Mouse (Mus musculus) lung, postnatal 14 days (tissue): ENCODE measurements around the gene Atg4c.

Experiments used
- DNase-seq: peaks from one replicate; pipeline ENCODE4 v3.0.0; 2021

Gene Atg4c

DNA sequence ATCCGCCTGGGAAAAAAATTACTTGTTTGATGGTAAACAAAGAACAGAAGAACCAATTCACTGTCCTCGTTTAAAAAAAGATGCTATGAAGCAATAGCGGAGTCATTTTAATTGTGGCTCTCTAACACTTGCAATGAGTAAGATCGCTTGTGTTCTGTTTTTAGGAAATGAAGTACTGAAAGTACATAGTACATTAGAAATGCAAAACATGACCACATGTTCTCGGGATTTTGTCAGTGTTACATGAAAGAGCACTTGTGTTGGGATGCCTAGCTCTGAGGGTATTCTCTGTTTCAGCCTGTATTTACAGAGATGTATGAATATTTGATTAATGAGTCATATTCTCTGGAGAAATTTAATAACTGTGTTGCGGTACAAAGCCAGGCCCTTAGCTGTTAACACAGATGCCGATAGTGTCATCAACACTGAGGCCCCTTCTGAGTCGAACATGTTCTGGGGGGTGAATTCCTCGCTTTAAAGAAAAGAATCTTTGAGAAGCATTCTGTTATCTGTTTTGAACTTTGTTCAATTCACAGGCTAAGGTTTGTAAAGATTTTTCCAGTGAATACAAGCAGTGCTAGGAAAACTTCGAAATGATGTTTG is 73.2 kb downstream of the Atg4c start:
- DNase-seq = no peak

DNA sequence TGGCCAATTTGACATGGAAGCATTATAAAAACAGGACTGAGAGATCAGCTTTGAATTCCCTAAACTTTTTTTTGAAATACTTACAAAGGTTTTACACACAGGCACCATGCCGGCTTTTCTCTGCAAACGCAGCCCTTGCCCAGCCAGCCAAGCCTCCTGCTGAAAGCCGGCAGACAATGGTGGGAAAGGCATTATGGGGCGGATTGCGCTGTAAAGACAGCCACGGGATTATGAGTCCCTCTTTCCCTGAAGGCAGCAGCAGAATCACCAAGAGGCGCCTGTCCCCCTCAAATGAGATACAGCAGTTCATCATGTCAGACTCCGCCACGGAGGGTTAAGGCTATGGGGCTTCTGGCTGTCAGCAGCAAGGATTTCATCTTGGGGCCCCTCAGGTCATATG is 79.1 kb downstream of the Atg4c start:
- no peak for DNase-seq

DNA sequence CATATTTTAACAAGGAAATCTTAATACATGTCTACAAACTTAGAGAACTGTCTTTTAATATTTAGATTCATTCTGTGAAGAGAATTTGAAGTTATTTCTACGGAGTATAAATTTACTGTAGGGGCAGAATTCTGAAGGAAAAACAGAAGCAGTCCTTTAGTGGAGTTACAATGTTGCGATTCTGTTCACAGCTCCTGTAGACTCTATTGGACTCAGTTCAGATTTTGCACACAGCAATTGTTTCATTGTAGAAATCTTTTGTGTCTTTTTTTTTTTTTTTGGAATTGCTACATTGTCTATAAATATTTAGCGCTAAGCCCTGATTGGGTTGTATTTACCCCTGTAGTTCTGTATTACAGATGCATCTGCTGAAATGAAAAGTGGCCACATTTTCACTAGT is 79.7 kb downstream of the Atg4c start:
- no peak for DNase-seq

DNA sequence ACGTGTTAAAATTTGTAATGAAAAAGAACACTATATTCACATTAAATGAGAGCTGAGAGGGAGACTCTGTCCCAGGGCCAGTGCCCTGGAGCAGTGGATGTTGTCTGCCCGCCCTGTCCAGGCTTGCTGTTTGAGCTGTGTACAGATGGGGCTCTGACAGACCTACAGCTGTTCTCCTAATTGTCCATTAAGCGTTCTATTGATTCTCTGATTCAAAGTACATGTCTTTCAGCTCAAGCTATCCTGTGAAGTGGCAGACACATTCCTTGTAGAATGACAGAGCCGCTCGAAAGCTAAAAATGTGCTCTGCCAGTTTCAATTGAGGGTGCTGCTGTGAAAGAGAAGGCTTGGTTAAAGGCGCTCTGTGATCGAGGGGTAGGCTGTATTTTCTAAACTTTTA is 80.2 kb downstream of the Atg4c start:
- DNase-seq = no peak

DNA sequence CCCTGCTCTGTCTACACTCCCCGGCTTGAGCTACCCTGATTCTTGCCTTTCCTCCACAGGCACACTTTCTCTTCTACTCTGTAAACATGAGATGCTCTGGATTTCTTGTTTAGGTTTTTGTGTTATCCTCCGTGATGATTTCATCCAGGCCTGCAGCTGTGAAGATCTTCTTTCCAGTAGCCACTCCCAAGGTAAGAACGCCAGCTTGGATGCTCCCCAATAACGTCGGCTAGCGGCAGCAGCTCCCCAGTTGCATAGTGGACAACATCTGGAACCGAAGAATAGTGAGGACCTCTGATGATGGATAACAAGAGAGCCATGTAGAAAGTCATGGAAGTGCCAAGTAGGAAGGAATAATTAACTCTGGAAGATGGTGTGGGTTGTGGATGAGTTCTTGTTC is 85.1 kb downstream of the Atg4c start:
- DNase-seq = no peak

DNA sequence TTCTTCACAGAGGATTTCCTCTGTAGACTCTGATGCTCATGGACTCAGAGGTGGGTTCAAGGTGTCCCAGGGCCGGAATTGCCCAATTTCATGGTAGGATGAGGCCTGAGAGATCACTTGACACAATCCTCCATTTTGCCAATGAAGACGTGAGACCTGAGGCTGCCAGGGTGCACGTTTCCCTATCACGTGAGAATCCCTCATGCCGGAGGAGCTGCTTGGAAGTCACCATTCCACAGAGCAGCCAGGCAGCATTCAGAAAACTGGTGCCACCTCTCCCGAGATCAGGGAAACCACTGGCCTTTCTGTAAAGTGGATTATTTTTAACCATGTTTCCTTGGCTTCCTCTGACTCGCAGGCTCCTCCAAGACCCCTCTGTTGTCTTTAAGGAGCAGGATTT is 88.0 kb downstream of the Atg4c start:
- DNase-seq = no peak

DNA sequence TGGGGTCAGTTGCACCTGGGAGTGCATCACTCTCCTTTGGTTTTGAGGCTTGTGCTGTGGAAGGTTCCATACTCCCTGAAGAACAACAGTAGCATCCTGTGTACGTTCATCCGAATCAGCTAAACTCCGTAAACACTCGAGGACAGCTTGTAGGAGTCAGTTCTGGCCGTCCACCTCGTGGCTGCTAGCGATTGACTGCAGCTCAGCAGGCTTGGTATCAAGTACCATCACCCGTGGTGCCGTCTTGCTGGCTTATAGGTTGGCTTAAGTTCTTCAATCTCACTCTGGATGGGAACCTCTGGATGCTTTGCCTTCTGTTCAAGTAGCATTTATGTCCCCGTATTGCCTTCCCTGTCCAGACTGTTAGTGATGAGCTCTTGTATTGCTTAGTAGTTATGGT is 95.6 kb downstream of the Atg4c start:
- DNase-seq = no peak

DNA sequence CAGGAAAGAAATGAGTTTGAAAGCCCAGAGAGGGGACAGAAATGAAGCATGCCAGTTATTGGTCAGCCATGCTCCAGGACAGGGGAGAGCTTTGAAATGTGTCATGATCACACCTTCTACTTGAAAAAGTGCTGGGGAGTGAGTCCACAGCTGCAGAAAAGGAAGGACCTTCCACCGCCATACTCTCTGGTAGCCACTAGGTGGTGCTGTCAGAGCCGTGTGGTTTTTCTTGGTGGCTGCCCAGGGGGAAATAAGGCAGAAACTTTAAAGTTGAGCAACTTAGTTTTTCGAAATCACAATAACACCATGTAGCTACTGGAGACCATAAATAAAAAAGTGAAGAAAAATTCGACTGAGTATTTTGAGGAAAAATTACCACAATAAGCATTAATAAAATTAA is 104.9 kb downstream of the Atg4c start:
- peak; percentile 51 for DNase-seq

DNA sequence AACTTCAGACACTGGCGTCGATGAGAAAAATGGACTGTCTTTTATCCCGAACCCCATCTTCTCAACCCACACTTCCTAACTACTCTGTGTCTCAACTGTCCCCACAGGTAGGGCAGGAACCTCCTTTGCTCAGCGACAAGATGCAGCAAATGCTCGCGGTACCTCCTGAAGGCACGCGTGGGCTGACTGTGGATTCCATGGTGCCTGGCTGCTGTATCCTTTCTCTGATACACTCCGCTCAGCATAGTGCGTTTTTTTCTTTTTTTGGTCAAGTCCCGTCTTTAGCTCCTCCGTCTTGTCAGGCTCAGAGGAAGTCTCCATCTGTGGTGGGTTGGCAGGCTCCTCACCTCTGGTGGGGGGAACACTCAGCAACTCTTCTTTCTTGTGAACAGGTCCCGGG is 111.1 kb downstream of the Atg4c start:
- no peak for DNase-seq
